Mouse (Mus musculus) forebrain, embryonic 11.5 days (tissue): ENCODE measurements around the gene Gm26897. TPM values are rescaled to one million over a fixed set of nuclear protein-coding genes. Genes with fewer than 3 reads are reported as not detected.

ENCODE experiments used
- ATAC-seq: fragments of 200-750 bp; cut with Nextera tagmentation; replicated peaks from 2 replicates; pipeline ENCODE4 v1.8.0; 2017; ENCODE audit warnings: moderate TSS enrichment; ENCODE audit not compliant: low FRiP score
- DNase-seq: peaks from one replicate; pipeline ENCODE4 v3.0.0-alpha.2; 2017; ENCODE audit warnings: low spot score
- H3K27ac ChIP-seq: fragments of 300-500 bp; sonication (generic); 2 replicates; pipeline ENCODE4 v1.5.1; 2014; ENCODE audit warnings: low read depth, low read length
- H3K27me3 ChIP-seq: fragments of 300-500 bp; sonication (generic); 2 replicates; pipeline ENCODE4 v1.6.1; 2014; ENCODE audit warnings: mild to moderate bottlenecking, low read length, mixed read lengths; ENCODE audit not compliant: control insufficient read depth, insufficient read depth
- H3K36me3 ChIP-seq: fragments of 300-500 bp; sonication (generic); 2 replicates; pipeline ENCODE4 v1.6.1; 2014; ENCODE audit warnings: mild to moderate bottlenecking, low read length, moderate library complexity, mixed read lengths; ENCODE audit not compliant: control insufficient read depth, insufficient read depth
- H3K4me1 ChIP-seq: fragments of 300-500 bp; sonication (generic); replicated peaks from 2 replicates; pipeline ENCODE4 v1.6.1; 2014; ENCODE audit warnings: low read length, mixed read lengths; ENCODE audit not compliant: control insufficient read depth, insufficient read depth
- H3K4me2 ChIP-seq: fragments of 300-500 bp; sonication (generic); 2 replicates; pipeline ENCODE4 v1.6.1; 2014; ENCODE audit warnings: low read depth, mild to moderate bottlenecking, low read length, moderate library complexity, mixed read lengths; ENCODE audit not compliant: severe bottlenecking
- H3K4me3 ChIP-seq: fragments of 300-500 bp; sonication (generic); 2 replicates; pipeline ENCODE4 v1.5.1; 2014; ENCODE audit warnings: low read depth, low read length
- H3K9ac ChIP-seq: fragments of 300-500 bp; sonication (generic); 2 replicates; pipeline ENCODE4 v1.6.1; 2014; ENCODE audit warnings: low read length
- H3K9me3 ChIP-seq: fragments of 300-500 bp; sonication (generic); 2 replicates; pipeline ENCODE4 v1.6.1; 2016; ENCODE audit warnings: low read length, mixed read lengths; ENCODE audit not compliant: control insufficient read depth
- WGBS: fragments of 180-500 bp; shearing (Covaris S2); extraction: QIAGEN DNeasy Blood & Tissue Kit; methylation state at CpG from one replicate; pipeline ENCODE4 v1.1.7; 2014; 5-methylcytosine and 5-hydroxymethylcytosine counted together
- polyA plus RNA-seq: library from polyadenylated mRNA; unstranded; fragments of >200 nt; fragmentation: Nextera tagmentation; extraction: Ambion mirVana; gene quantifications from 2 replicates; pipeline ENCODE4 v1.2.1, GENCODE M21; 2014

Gm26897 gene
- polyA plus RNA-seq, 1 experiment from 2014 or later, result not detected

- H3K9me3 ChIP-seq, result no peaks in the 10 kb centered on the region
- H3K4me2 ChIP-seq, result no peak overlapping the region
- no peaks in the 10 kb centered on the region for H3K36me3 ChIP-seq
- H3K27ac ChIP-seq, result peak overlapping the region; percentile 81
- no peak overlapping the region for H3K4me3 ChIP-seq
- no peaks in the 10 kb centered on the region for H3K27me3 ChIP-seq
- ATAC-seq (peak; percentile 26; the same call in 1 of the 2 replicates), DNase-seq (no peak)
- WGBS, result 45% methylated on average over 5 of the region's 5 CpGs
- H3K9ac ChIP-seq, result no peak overlapping the region
- peaks cover 33% of the 10 kb centered on the region for H3K4me1 ChIP-seq
Measured at GRCm38 (mm10) chr5:111773407-111773733, 39.6 kb downstream of the Gm26897 start.

DNA sequence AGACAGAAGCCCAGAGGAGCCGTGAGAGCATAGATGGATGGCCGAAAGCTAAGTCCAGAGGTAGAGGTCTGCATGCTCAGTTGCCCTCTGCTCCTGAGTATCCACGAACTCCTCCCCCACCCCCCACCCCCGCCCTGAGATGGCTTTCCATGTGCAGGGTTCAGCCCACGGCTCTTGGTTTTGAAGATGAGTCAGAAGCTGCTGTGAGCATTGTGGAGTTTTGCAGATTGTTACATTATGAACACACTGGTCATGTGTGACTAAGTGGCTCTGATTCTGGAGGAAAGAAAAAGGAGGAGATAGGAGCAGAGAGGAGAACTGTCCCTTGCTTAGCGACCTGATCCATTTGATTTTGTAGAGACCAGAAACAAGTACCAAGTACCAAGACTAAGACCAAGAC is 42.5 kb downstream of the Gm26897 start:
- no peak for DNase-seq
- Histone ChIP-seq H3K36me3 (no peaks in the 10 kb centered on the region), H3K9me3 (no peaks in the 10 kb centered on the region), H3K9ac (no peak overlapping the region), H3K27ac (no peak overlapping the region), H3K4me2 (no peak overlapping the region), H3K27me3 (no peaks in the 10 kb centered on the region), H3K4me3 (no peak overlapping the region), H3K4me1 (peaks cover 21% of the 10 kb centered on the region)
- WGBS, result 88% methylated on average over 6 of the region's 6 CpGs
- ATAC-seq, result no peak

- ATAC-seq (no peak), DNase-seq (no peak)
- no peak overlapping the region for H3K9ac ChIP-seq
Measured at GRCm38 (mm10) chr5:111778093-111778492, 44.4 kb downstream of the Gm26897 start.

DNA sequence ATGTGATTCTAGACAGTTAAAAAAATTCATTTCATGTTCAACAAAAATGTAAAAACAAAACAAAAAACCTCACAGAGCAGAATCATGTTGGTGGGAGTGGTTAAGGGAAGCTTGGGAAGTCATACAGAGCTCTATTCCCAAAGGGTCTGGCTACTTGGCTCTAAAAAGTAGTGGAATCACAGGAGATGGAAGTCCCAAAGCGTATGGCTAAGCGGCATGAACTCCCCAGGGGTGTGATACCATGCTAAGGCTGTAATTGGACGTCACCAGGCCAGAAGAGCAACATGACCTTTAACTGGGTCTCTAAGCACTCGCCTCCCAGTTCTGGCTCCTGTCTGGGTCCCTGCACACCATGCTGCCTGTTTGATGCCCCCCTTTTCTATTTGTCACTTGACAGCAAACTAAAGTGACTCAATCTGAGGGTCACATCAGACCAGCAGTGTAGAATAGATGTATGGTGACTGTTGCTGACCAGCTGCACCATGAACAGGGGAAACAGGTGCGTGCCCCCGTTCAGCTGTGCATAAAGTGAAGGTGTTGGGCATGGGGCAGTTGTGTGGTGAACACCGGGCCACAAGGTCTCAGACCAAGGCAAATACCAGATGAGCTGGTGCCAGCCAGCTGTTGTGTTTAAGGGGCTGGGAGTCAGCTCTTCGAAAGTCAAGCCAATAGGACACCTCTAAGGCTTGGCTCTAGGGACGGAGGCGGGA is 46.2 kb downstream of the Gm26897 start:
- H3K27me3 ChIP-seq, result no peaks in the 10 kb centered on the region
- DNase-seq (no peak), ATAC-seq (no peak)
- no peak overlapping the region for H3K27ac ChIP-seq
- no peak overlapping the region for H3K4me3 ChIP-seq
- no peak overlapping the region for H3K9ac ChIP-seq
- H3K9me3 ChIP-seq, result no peaks in the 10 kb centered on the region
- H3K4me2 ChIP-seq, result no peak overlapping the region
- H3K36me3 ChIP-seq, result no peaks in the 10 kb centered on the region
- WGBS, result 90% methylated on average over 10 of the region's 10 CpGs
- H3K4me1 ChIP-seq, result no peaks in the 10 kb centered on the region

More at GRCm38 (mm10) chr5:111778093-111778492, 44.4 kb downstream of the Gm26897 start:
- H3K4me3 ChIP-seq, result no peak overlapping the region
- 73% methylated on average over 5 of the region's 5 CpGs for WGBS
- H3K36me3 ChIP-seq, result no peaks in the 10 kb centered on the region
- no peak overlapping the region for H3K27ac ChIP-seq
- H3K27me3 ChIP-seq, result no peaks in the 10 kb centered on the region
- no peaks in the 10 kb centered on the region for H3K9me3 ChIP-seq
- peaks cover 6% of the 10 kb centered on the region; the same call in 1 of the 2 replicates for H3K4me1 ChIP-seq
- H3K4me2 ChIP-seq, result no peak overlapping the region
